Mouse (Mus musculus) E14TG2a.4 (cell line): ENCODE data around the gene Atxn3.

Experiments
- CTCF ChIP-seq: conservative IDR thresholded peaks from 2 replicates; pipeline ENCODE4 v1.5.1; 2014; ENCODE audit warnings: low read length
- POU5F1 ChIP-seq: IDR thresholded peaks from 2 replicates; pipeline ENCODE4 v1.6.1; 2014; ENCODE audit warnings: low read length, borderline replicate concordance

GRCm38 (mm10) chr12:101957079-101957941, 736 bp downstream of the Atxn3 start:
- TF ChIP-seq CTCF (no peak), POU5F1 (no peak)
